ENCODE assay signal across 8 mouse cellular contexts in the genomic region with DNA sequence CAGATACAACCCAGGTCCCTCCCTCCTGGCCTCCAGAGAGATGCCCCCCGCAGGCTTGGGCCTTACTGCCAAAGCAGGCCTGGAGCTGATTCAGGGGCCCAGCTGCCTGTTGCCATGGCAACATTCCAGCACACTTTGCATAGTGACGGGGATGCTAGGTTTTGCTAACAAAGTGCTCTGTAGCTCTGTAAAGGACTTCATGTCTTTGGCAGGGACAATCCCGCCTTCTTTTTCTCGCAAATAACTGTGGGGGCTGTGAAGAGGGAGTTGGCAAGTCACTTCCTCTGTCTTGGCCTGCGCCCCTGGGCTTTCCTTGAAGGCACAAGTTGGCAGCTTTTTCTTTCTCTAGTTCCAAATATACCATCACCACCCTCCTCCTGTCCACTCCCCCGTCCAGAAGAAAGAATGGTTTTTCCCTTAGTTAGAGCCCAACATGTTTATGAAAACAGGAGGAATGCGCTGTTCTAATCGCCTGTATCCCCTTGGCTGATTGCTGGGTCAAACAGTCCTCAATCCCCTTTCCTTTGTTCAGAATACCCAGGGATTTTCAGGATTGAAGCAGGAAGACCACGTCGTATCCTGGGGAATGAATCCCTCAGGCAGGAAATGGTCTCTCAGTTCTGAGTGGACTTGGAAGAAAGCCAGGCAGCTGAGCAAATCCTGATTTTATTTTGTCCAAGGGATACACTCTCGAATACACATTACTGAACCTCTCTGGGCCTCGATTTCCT.
DNase-seq lines count a peak whose midpoint lies in the region; ATAC-seq lines count a peak whose summit lies in the region.

No protein-coding gene starts in this region.

- peaks cover 17% of the 10 kb centered on the region for H3K27me3 ChIP-seq in hindbrain, embryonic 15.5 days
- no peaks in the 10 kb centered on the region; the same call in 1 of the 2 replicates for H3K27me3 ChIP-seq in neural tube, embryonic 11.5 days (ENCODE audit: control insufficient read depth, insufficient read depth, low read length)

- peak overlapping the region; percentile 74 for H3K27ac ChIP-seq in hindbrain, embryonic 15.5 days (replicated peaks)
- H3K27ac ChIP-seq in neural tube, embryonic 11.5 days (ENCODE audit: low read depth, low read length) = 0 out of 2 replicates have a peak overlapping the region, but pooled peaks have one; percentile 14

- H3K9ac ChIP-seq in hindbrain, embryonic 15.5 days = no peak overlapping the region
- no peak overlapping the region for H3K9ac ChIP-seq in neural tube, embryonic 11.5 days (ENCODE audit: low read length)

- H3K9me3 ChIP-seq in hindbrain, embryonic 15.5 days = no peaks in the 10 kb centered on the region
- H3K9me3 ChIP-seq in neural tube, embryonic 11.5 days (ENCODE audit: control insufficient read depth, low read length) = no peaks in the 10 kb centered on the region

- H3K4me1 ChIP-seq in hindbrain, embryonic 15.5 days (replicated peaks) = peaks cover 12% of the 10 kb centered on the region
- H3K4me1 ChIP-seq in neural tube, embryonic 11.5 days (ENCODE audit: control insufficient read depth, insufficient read depth, low read length) = no peaks in the 10 kb centered on the region

- 32% methylated on average over 12 of the region's 12 CpGs for WGBS in hindbrain, embryonic 15.5 days
- 37% methylated on average over 12 of the region's 12 CpGs for WGBS in neural tube, embryonic 11.5 days

- intact Hi-C loops in left cerebral cortex, postnatal 25 days (cut with DNase I) = no loop called here

- ATAC-seq in hindbrain, embryonic 15.5 days (ENCODE audit: low FRiP score, low read depth) = peak; percentile 90
- ATAC-seq in neural tube, embryonic 11.5 days (ENCODE audit: insufficient read depth, low FRiP score, low TSS enrichment) = peak; percentile 72
- ATAC-seq in megakaryocyte, adult 5-6 weeks (ENCODE audit: poor library complexity, severe bottlenecking) = no peak

- DNase-seq in R1 (ENCODE audit: low read depth, low spot score) = peak; percentile 74
- peak; percentile 65 to 70 for DNase-seq in cerebellum, postnatal 14 days
- peak; percentile 69 to 71 for DNase-seq in frontal cortex, postnatal 36 days (ENCODE audit: low spot score in 2 of 2)
- DNase-seq in left cerebral cortex, postnatal 25 days (ENCODE audit: low spot score in 2 of 2) = peak; percentile 76 to 86
- DNase-seq in neural tube, embryonic 11.5 days (ENCODE audit: low spot score) = peak; percentile 67
- DNase-seq in B cell, adult 2 months = no peak

- peak overlapping the region; percentile 3; the same call in 1 of the 2 replicates for H3K4me2 ChIP-seq in hindbrain, embryonic 15.5 days
- H3K4me2 ChIP-seq in neural tube, embryonic 11.5 days (ENCODE audit: low read depth) = no peak overlapping the region

- H3K36me3 ChIP-seq in hindbrain, embryonic 15.5 days = no peaks in the 10 kb centered on the region
- no peaks in the 10 kb centered on the region for H3K36me3 ChIP-seq in neural tube, embryonic 11.5 days (ENCODE audit: control insufficient read depth, insufficient read depth, low read length)

- H3K4me3 ChIP-seq in hindbrain, embryonic 15.5 days = no peak overlapping the region
- no peak overlapping the region for H3K4me3 ChIP-seq in neural tube, embryonic 11.5 days (ENCODE audit: low read depth, low read length)

Comparison
In these comparisons a context has a peak if more than half of its experiments do, and no peak if none do; other contexts are left out.
1. DNase-seq: peak in R1 (single experiment), cerebellum, postnatal 14 days (2 of 2), frontal cortex, postnatal 36 days (2 of 2), left cerebral cortex, postnatal 25 days (2 of 2) and neural tube, embryonic 11.5 days (single experiment); none in B cell, adult 2 months (0 of 2).